Mouse (Mus musculus) ES-Bruce4 (cell line): Measurements from ENCODE around the gene Scfd2. TPM values are rescaled to one million over a fixed set of nuclear protein-coding genes. Genes with fewer than 3 reads are reported as not detected.
A peak's percentile ranks its signal among the peaks of the same experiment; 100 is the strongest.

Source experiments
- H3K27ac ChIP-seq: 2 replicates; pipeline ENCODE4 v1.5.1; 2012; ENCODE audit warnings: low read length, inconsistent platforms; ENCODE audit not compliant: insufficient read depth
- H3K27me3 ChIP-seq: 2 replicates; pipeline ENCODE4 v1.6.1; 2012; ENCODE audit warnings: mild to moderate bottlenecking, low read length, inconsistent platforms; ENCODE audit not compliant: control insufficient read depth, poor library complexity, insufficient read depth, severe bottlenecking
- H3K36me3 ChIP-seq: 2 replicates; pipeline ENCODE4 v1.6.1; 2012; ENCODE audit warnings: inconsistent platforms, mild to moderate bottlenecking, low read length, moderate library complexity; ENCODE audit not compliant: control insufficient read depth, poor library complexity, insufficient read depth, severe bottlenecking
- H3K4me1 ChIP-seq: one replicate; pipeline ENCODE4 v1.8.1; 2011; ENCODE audit warnings: low read length; ENCODE audit not compliant: control insufficient read depth, insufficient read depth
- H3K4me3 ChIP-seq: 2 replicates; pipeline ENCODE4 v1.5.1; 2011; ENCODE audit warnings: low read depth, mild to moderate bottlenecking, low read length
- H3K9ac ChIP-seq: 2 replicates; pipeline ENCODE4 v1.6.1; 2012; ENCODE audit warnings: low read depth, mild to moderate bottlenecking, inconsistent platforms; ENCODE audit not compliant: poor library complexity, severe bottlenecking
- H3K9me3 ChIP-seq: replicated peaks from 2 replicates; pipeline ENCODE4 v1.6.1; 2012; ENCODE audit warnings: mild to moderate bottlenecking, low read length, inconsistent platforms; ENCODE audit not compliant: control insufficient read depth, poor library complexity, insufficient read depth, severe bottlenecking
- CTCF ChIP-seq: IDR thresholded peaks from one replicate; pipeline ENCODE4 v1.8.1; 2011; ENCODE audit warnings: low read depth, low read length
- EP300 ChIP-seq: IDR thresholded peaks from 2 replicates; pipeline ENCODE4 v1.6.1; 2011; ENCODE audit warnings: low read depth, low read length; ENCODE audit not compliant: insufficient read depth
- POLR2A ChIP-seq: IDR thresholded peaks from one replicate; pipeline ENCODE4 v1.8.1; 2011; ENCODE audit warnings: low read length; ENCODE audit not compliant: insufficient read depth
- polyA plus RNA-seq: library from polyadenylated mRNA; stranded (reverse); fragments of >200 nt; gene quantifications from 2 replicates; pipeline ENCODE4 v1.2.4, GENCODE M21; 2011; ENCODE audit warnings: low read depth; ENCODE audit not compliant: missing spikeins, insufficient read depth, insufficient read length

Scfd2 gene
- polyA plus RNA-seq, 1 experiment: 5.8 TPM

- Histone ChIP-seq H3K4me3 (no peak overlapping the region), H3K27me3 (no peaks in the 10 kb centered on the region), H3K9ac (no peak overlapping the region; the same call in 1 of the 2 replicates), H3K9me3 (no peaks in the 10 kb centered on the region), H3K4me1 (no peaks in the 10 kb centered on the region), H3K36me3 (peaks cover 16% of the 10 kb centered on the region), H3K27ac (no peak overlapping the region)
- TF ChIP-seq CTCF (no peak), POLR2A (no peak), EP300 (no peak)
Measured at GRCm38 (mm10) chr5:74196307-74196618, 335.3 kb downstream of the Scfd2 start.

DNA sequence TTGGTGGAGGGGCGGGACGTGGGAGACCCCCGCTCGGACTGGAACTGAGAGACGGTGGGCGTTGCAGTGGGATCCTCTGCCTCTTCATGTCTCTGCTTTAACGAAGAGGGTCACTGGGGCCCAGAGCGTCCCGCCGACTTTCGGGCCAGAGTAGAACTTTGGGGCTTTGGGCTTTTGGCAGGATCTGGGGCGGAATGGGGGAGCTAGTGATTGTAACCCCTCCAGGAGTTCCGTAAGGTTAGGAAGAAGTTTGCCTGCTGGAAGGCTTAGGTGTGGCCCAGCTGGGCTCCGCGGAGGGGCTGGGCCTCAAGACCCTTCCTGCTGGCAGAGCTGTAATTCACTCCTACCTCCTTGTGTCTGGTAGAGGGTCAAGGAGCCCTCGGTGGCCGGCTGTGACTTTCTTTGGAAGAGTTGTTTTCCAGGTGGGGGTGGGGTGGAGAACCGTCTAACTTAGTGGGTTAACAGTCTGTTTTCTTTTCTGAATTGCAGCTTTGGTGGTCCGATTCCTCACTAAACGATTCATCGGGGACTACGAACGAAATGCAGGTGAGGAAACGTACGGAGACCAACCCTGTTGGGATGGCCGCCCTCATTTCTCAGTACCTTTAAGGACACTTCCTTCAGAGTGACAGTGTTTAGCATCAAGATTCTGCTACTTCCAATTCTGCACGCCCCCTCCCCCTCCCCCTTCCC, 335.8 kb downstream of the Scfd2 start:
- TF ChIP-seq POLR2A: no peak
- TF ChIP-seq EP300: no peak
- Histone ChIP-seq H3K36me3 (peaks cover 16% of the 10 kb centered on the region), H3K4me3 (peak overlapping the region; percentile 98), H3K27me3 (no peaks in the 10 kb centered on the region), H3K9ac (peak overlapping the region; percentile 87), H3K4me1 (no peaks in the 10 kb centered on the region), H3K9me3 (no peaks in the 10 kb centered on the region), H3K27ac (no peak overlapping the region)

- TF ChIP-seq EP300 (no peak), POLR2A (peak; percentile 80)
- H3K4me3 ChIP-seq: peak within 1 kb of the TSS; percentile 98
- no peaks in the 10 kb centered on the region for H3K27me3 ChIP-seq
- H3K4me1 ChIP-seq: no peaks in the 10 kb centered on the region
- peak within 1 kb of the TSS; percentile 87 for H3K9ac ChIP-seq
- no peak within 1 kb of the TSS for H3K27ac ChIP-seq
- no peaks in the 10 kb centered on the region for H3K9me3 ChIP-seq
- peaks cover 16% of the 10 kb centered on the region for H3K36me3 ChIP-seq
Measured at GRCm38 (mm10) chr5:74194841-74195613, 336.5 kb downstream of the Scfd2 start, which contains the start of gene Rasl11b. TSS of gene Rasl11b (plus strand) at chr5:74195286.

- Histone ChIP-seq H3K36me3 (peaks cover 15% of the 10 kb centered on the region), H3K9ac (peak overlapping the region; percentile 87), H3K9me3 (no peaks in the 10 kb centered on the region), H3K4me1 (no peaks in the 10 kb centered on the region), H3K27me3 (no peaks in the 10 kb centered on the region), H3K4me3 (peak overlapping the region; percentile 56), H3K27ac (no peak overlapping the region)
- TF ChIP-seq CTCF: no peak
- no peak for TF ChIP-seq POLR2A
- no peak for TF ChIP-seq EP300
Measured at GRCm38 (mm10) chr5:74194027-74194840, 337.3 kb downstream of the Scfd2 start.

- H3K9ac ChIP-seq: no peak overlapping the region
- no peak for TF ChIP-seq POLR2A
- TF ChIP-seq CTCF: no peak
- no peak for TF ChIP-seq EP300
- no peak overlapping the region for H3K27ac ChIP-seq
- H3K4me1 ChIP-seq: no peaks in the 10 kb centered on the region
- no peaks in the 10 kb centered on the region for H3K27me3 ChIP-seq
- H3K36me3 ChIP-seq: peaks cover 10% of the 10 kb centered on the region
- H3K9me3 ChIP-seq: no peaks in the 10 kb centered on the region
- H3K4me3 ChIP-seq: no peak overlapping the region
Measured at GRCm38 (mm10) chr5:74193626-74194025, 337.9 kb downstream of the Scfd2 start.

- Histone ChIP-seq H3K4me1 (no peaks in the 10 kb centered on the region), H3K27me3 (no peaks in the 10 kb centered on the region), H3K9ac (no peak overlapping the region), H3K4me3 (no peak overlapping the region), H3K36me3 (0 out of 2 replicates have a peak, but pooled peaks cover 4% of the 10 kb centered on the region), H3K9me3 (no peaks in the 10 kb centered on the region), H3K27ac (no peak overlapping the region)
- TF ChIP-seq EP300 (no peak), POLR2A (no peak), CTCF (no peak)
Measured at GRCm38 (mm10) chr5:74193008-74193407, 338.6 kb downstream of the Scfd2 start.
